Mouse (Mus musculus) stomach, embryonic 14.5 days (tissue): ENCODE measurements around the gene Lypd6b. TPM values are rescaled to one million over a fixed set of nuclear protein-coding genes. Genes with fewer than 3 reads are reported as not detected.

Experiments
- ATAC-seq: fragments of 200-750 bp; cut with Nextera tagmentation; 2 replicates; pipeline ENCODE4 v1.8.0; 2017; ENCODE audit warnings: low read depth, moderate TSS enrichment; ENCODE audit not compliant: insufficient number of reproducible peaks, insufficient read depth, low FRiP score
- H3K27ac ChIP-seq: fragments of 300-500 bp; sonication (generic); 2 replicates; pipeline ENCODE4 v1.5.1; 2014; ENCODE audit warnings: mild to moderate bottlenecking, low read length, moderate library complexity, mixed read lengths
- H3K27me3 ChIP-seq: fragments of 300-500 bp; sonication (generic); 2 replicates; pipeline ENCODE4 v1.6.1; 2014; ENCODE audit warnings: low read length, control low read depth, mixed read lengths; ENCODE audit not compliant: control insufficient read depth, insufficient read depth
- H3K36me3 ChIP-seq: fragments of 300-500 bp; sonication (generic); 2 replicates; pipeline ENCODE4 v1.6.1; 2014; ENCODE audit warnings: mild to moderate bottlenecking, control low read depth, low read length, moderate library complexity, mixed read lengths; ENCODE audit not compliant: control insufficient read depth, insufficient read depth
- H3K4me1 ChIP-seq: fragments of 300-500 bp; sonication (generic); 2 replicates; pipeline ENCODE4 v1.6.1; 2014; ENCODE audit warnings: low read length, control low read depth, mixed read lengths; ENCODE audit not compliant: control insufficient read depth, insufficient read depth
- H3K4me2 ChIP-seq: fragments of 300-500 bp; sonication (generic); replicated peaks from 2 replicates; pipeline ENCODE4 v1.6.1; 2014; ENCODE audit warnings: low read depth, low read length, control low read depth
- H3K4me3 ChIP-seq: fragments of 300-500 bp; sonication (generic); 2 replicates; pipeline ENCODE4 v1.5.1; 2014; ENCODE audit warnings: low read depth, low read length, control low read depth
- H3K9ac ChIP-seq: fragments of 300-500 bp; sonication (generic); replicated peaks from 2 replicates; pipeline ENCODE4 v1.6.1; 2014; ENCODE audit warnings: low read depth, mild to moderate bottlenecking, control low read depth, low read length, moderate library complexity, mixed read lengths
- H3K9me3 ChIP-seq: fragments of 300-500 bp; sonication (generic); 2 replicates; pipeline ENCODE4 v1.6.1; 2016; ENCODE audit warnings: low read depth, low read length, control low read depth; ENCODE audit not compliant: control insufficient read depth
- WGBS: fragments of 180-500 bp; shearing (Covaris S2); extraction: QIAGEN DNeasy Blood & Tissue Kit; methylation state at CpG from one replicate; pipeline ENCODE4 v1.1.7; 2014; 5-methylcytosine and 5-hydroxymethylcytosine counted together
- polyA plus RNA-seq: library from polyadenylated mRNA; unstranded; fragments of >200 nt; fragmentation: Nextera tagmentation; extraction: Ambion mirVana; gene quantifications from 2 replicates; pipeline ENCODE4 v1.2.1, GENCODE M21; 2014

The Lypd6b gene
- polyA plus RNA-seq, result 29.4 and 29.6 TPM in 2 replicates

- Histone ChIP-seq H3K9ac (peak within 1 kb of the TSS; percentile 61), H3K27me3 (no peaks in the 10 kb centered on the region; the same call in 1 of the 2 replicates), H3K36me3 (no peaks in the 10 kb centered on the region), H3K4me1 (peaks cover 3% of the 10 kb centered on the region; the same call in 1 of the 2 replicates), H3K4me2 (peak within 1 kb of the TSS; percentile 98), H3K27ac (peak within 1 kb of the TSS; percentile 33; the same call in 1 of the 2 replicates), H3K4me3 (peak within 1 kb of the TSS; percentile 77), H3K9me3 (no peaks in the 10 kb centered on the region)
- WGBS, result under 1% methylated on average over 79 of the region's 79 CpGs
- peak; percentile 83 for ATAC-seq
These were observed at the start of gene Lypd6b for GRCm38 (mm10) chr2:49787376-49788050. TSS of gene Lypd6b (plus strand) at chr2:49787688.

- H3K4me2 ChIP-seq, result no peak overlapping the region
- no peak overlapping the region for H3K4me3 ChIP-seq
- H3K36me3 ChIP-seq, result no peaks in the 10 kb centered on the region
- WGBS, result 52% methylated on average over 5 of the region's 5 CpGs
- no peaks in the 10 kb centered on the region for H3K9me3 ChIP-seq
- H3K9ac ChIP-seq, result no peak overlapping the region
- H3K27me3 ChIP-seq, result no peaks in the 10 kb centered on the region
- peaks cover 6% of the 10 kb centered on the region; the same call in 1 of the 2 replicates for H3K4me1 ChIP-seq
- no peak overlapping the region for H3K27ac ChIP-seq
- peak; percentile 4; the same call in 1 of the 2 replicates for ATAC-seq
These were observed 48.4 kb upstream of the Lypd6b start for GRCm38 (mm10) chr2:49739046-49739445.

- no peaks in the 10 kb centered on the region for H3K36me3 ChIP-seq
- peaks cover 15% of the 10 kb centered on the region; the same call in 1 of the 2 replicates for H3K4me1 ChIP-seq
- no peaks in the 10 kb centered on the region for H3K27me3 ChIP-seq
- no peak overlapping the region for H3K4me2 ChIP-seq
- H3K4me3 ChIP-seq, result no peak overlapping the region
- 72% methylated on average over 6 of the region's 6 CpGs for WGBS
- H3K9me3 ChIP-seq, result no peaks in the 10 kb centered on the region
- no peak overlapping the region for H3K27ac ChIP-seq
- no peak overlapping the region for H3K9ac ChIP-seq
- ATAC-seq, result no peak
These were observed 46.5 kb upstream of the Lypd6b start for GRCm38 (mm10) chr2:49741026-49741425.

GRCm38 (mm10) chr2:49741895-49742734 lies 45.4 kb upstream of the Lypd6b start:
- Histone ChIP-seq H3K4me2 (no peak overlapping the region), H3K36me3 (no peaks in the 10 kb centered on the region), H3K27me3 (no peaks in the 10 kb centered on the region), H3K9me3 (no peaks in the 10 kb centered on the region), H3K27ac (no peak overlapping the region), H3K4me3 (no peak overlapping the region), H3K4me1 (peaks cover 15% of the 10 kb centered on the region; the same call in 1 of the 2 replicates), H3K9ac (no peak overlapping the region)
- 80% methylated on average over 16 of the region's 16 CpGs for WGBS
- ATAC-seq, result no peak

GRCm38 (mm10) chr2:49742919-49743318 lies 44.6 kb upstream of the Lypd6b start:
- no peaks in the 10 kb centered on the region for H3K27me3 ChIP-seq
- no peak overlapping the region for H3K9ac ChIP-seq
- H3K9me3 ChIP-seq, result no peaks in the 10 kb centered on the region
- no peak overlapping the region for H3K27ac ChIP-seq
- WGBS, result 65% methylated on average over 4 of the region's 4 CpGs
- H3K4me3 ChIP-seq, result no peak overlapping the region
- H3K4me2 ChIP-seq, result no peak overlapping the region
- no peaks in the 10 kb centered on the region for H3K36me3 ChIP-seq
- ATAC-seq, result no peak
- H3K4me1 ChIP-seq, result peaks cover 15% of the 10 kb centered on the region; the same call in 1 of the 2 replicates

- H3K4me2 ChIP-seq, result no peak overlapping the region
- H3K4me1 ChIP-seq, result peaks cover 15% of the 10 kb centered on the region; the same call in 1 of the 2 replicates
- no peaks in the 10 kb centered on the region for H3K27me3 ChIP-seq
- WGBS, result 54% methylated on average over 6 of the region's 6 CpGs
- H3K9me3 ChIP-seq, result no peaks in the 10 kb centered on the region
- H3K4me3 ChIP-seq, result no peak overlapping the region
- no peak overlapping the region for H3K27ac ChIP-seq
- H3K9ac ChIP-seq, result no peak overlapping the region
- no peaks in the 10 kb centered on the region for H3K36me3 ChIP-seq
- ATAC-seq, result no peak
These were observed 43.7 kb upstream of the Lypd6b start for GRCm38 (mm10) chr2:49743775-49744174.

- Histone ChIP-seq H3K9ac (no peak overlapping the region), H3K9me3 (no peaks in the 10 kb centered on the region), H3K4me1 (peaks cover 15% of the 10 kb centered on the region; the same call in 1 of the 2 replicates), H3K27me3 (no peaks in the 10 kb centered on the region), H3K4me2 (no peak overlapping the region), H3K4me3 (no peak overlapping the region), H3K36me3 (no peaks in the 10 kb centered on the region), H3K27ac (no peak overlapping the region; the same call in 1 of the 2 replicates)
- WGBS, result 54% methylated on average over 11 of the region's 11 CpGs
- ATAC-seq, result no peak
These were observed 43.0 kb upstream of the Lypd6b start for GRCm38 (mm10) chr2:49744251-49745093.
